Mouse (Mus musculus): ENCODE measurements around the gene Gltpd2. TPM values are rescaled to one million over a fixed set of nuclear protein-coding genes. Genes with fewer than 3 reads are reported as not detected.
A peak's percentile ranks its signal among the peaks of the same experiment; 100 is the strongest.

Gene Gltpd2
- polyA plus RNA-seq, 1 experiment from 2014 or later, result 0.87 TPM

DNA sequence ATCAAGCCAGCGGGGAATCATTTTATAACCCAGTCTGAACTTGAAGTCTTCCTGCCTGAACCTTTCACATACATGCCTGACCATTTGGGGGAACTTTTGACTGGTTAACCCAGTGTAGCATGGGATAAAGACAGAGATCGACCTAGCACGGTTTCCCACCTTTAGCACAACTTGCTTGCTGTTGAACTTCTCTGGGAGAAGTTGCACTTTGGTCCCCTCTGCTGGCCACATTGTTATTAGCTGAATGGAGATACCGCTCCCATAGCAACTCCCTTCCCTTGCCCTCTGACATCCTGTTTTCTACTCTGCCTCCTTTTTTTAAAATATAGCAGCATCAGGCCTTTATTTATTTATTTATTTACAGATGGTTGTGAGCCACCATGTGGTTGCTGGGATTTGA, 12.6 kb upstream of the Gltpd2 start:
- Histone ChIP-seq H3K9me3 (replicated peaks; ENCODE audit: low read length) (no peaks in the 10 kb centered on the region), H3K4me3 (replicated peaks; ENCODE audit: low read depth, low read length) (no peak overlapping the region), H3K4me1 (replicated peaks; ENCODE audit: insufficient read depth, low read length) (no peaks in the 10 kb centered on the region), H3K4me2 (ENCODE audit: low read length) (no peak overlapping the region), H3K9ac (ENCODE audit: low read depth, low read length) (no peak overlapping the region), H3K27me3 (ENCODE audit: insufficient read depth, low read length) (no peaks in the 10 kb centered on the region), H3K36me3 (ENCODE audit: insufficient read depth, low read length) (no peaks in the 10 kb centered on the region), H3K27ac (no peak overlapping the region)
- WGBS, result 18% methylated on average over 4 of the region's 4 CpGs
- DNase-seq (ENCODE audit: low spot score) (peak; percentile 90), ATAC-seq (replicated peaks; ENCODE audit: low FRiP score, low read depth) (no peak; the same call in 1 of the 2 replicates)
- TF ChIP-seq CTCF (IDR thresholded peaks at IDR 0.05; ENCODE audit: low read depth), result peak; percentile 83

- 74% methylated on average over 7 of the region's 7 CpGs for WGBS
- no peak for TF ChIP-seq CTCF (IDR thresholded peaks at IDR 0.05; ENCODE audit: low read depth)
Observed at GRCm38 (mm10) chr11:70506962-70507515, 12.0 kb upstream of the Gltpd2 start.

DNA sequence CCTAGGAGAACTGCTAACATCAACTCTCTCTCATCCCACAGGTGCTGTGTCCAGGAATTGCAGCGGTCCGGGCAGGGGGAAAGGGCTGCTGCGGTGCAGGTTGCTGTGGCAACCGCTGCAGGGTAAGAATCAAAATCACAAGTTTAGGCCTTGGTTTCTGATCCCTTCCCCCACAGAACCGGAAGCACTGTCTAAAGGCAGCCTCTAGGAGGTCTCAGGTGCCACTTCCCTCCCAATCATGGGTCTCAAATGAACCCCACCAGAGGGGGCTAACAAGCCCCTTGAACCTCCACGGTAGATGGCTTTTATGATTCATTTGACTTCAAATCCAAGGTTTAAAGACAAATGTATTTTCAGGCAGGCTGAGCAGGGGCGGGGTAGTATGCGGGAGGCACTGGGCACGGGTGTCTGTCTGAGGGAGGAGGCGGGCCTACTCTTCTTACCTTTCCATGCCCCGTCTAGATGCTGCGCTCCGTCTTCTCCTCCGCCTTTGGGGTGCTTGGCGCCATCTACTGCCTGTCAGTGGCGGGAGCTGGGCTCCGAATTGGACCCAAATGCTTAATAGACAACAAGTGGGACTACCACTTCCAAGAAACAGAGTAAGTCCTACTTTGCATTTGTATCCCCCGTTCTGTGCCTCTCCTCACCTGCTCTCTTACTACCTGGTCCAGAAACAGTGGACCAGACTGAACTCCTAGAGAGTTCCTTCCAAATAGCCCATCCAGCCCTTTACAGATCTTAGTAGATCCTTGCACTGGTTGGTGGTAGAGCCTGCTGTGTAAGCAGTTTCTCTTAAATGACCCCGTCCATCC, 9.0 kb upstream of the Gltpd2 start:
- Histone ChIP-seq H3K4me2 (ENCODE audit: low read length) (peak overlapping the region; percentile 31), H3K36me3 (ENCODE audit: insufficient read depth, low read length) (no peaks in the 10 kb centered on the region), H3K9ac (ENCODE audit: low read depth, low read length) (no peak overlapping the region), H3K4me3 (replicated peaks; ENCODE audit: low read depth, low read length) (no peak overlapping the region), H3K4me1 (replicated peaks; ENCODE audit: insufficient read depth, low read length) (no peaks in the 10 kb centered on the region), H3K27ac (no peak overlapping the region), H3K27me3 (ENCODE audit: insufficient read depth, low read length) (no peaks in the 10 kb centered on the region), H3K9me3 (replicated peaks; ENCODE audit: low read length) (no peaks in the 10 kb centered on the region)
- peak; percentile 83 for TF ChIP-seq CTCF (IDR thresholded peaks at IDR 0.05; ENCODE audit: low read depth)
- peak; percentile 77 for DNase-seq (ENCODE audit: low spot score)
- ATAC-seq (replicated peaks; ENCODE audit: low FRiP score, low read depth), result peak; percentile 44; the same call in 1 of the 2 replicates
- 8% methylated on average over 19 of the region's 19 CpGs for WGBS

More at GRCm38 (mm10) chr11:70506962-70507515, 12.0 kb upstream of the Gltpd2 start:
- DNase-seq (ENCODE audit: low spot score) (no peak), ATAC-seq (replicated peaks; ENCODE audit: low FRiP score, low read depth) (no peak)
- no peak overlapping the region for H3K4me3 ChIP-seq (replicated peaks; ENCODE audit: low read depth, low read length)
- no peaks in the 10 kb centered on the region for H3K36me3 ChIP-seq (ENCODE audit: insufficient read depth, low read length)
- no peak overlapping the region for H3K4me2 ChIP-seq (ENCODE audit: low read length)
- no peaks in the 10 kb centered on the region for H3K9me3 ChIP-seq (replicated peaks; ENCODE audit: low read length)
- H3K27me3 ChIP-seq (ENCODE audit: insufficient read depth, low read length), result no peaks in the 10 kb centered on the region
- no peak overlapping the region for H3K9ac ChIP-seq (ENCODE audit: low read depth, low read length)
- no peak overlapping the region for H3K27ac ChIP-seq
- no peaks in the 10 kb centered on the region for H3K4me1 ChIP-seq (replicated peaks; ENCODE audit: insufficient read depth, low read length)

DNA sequence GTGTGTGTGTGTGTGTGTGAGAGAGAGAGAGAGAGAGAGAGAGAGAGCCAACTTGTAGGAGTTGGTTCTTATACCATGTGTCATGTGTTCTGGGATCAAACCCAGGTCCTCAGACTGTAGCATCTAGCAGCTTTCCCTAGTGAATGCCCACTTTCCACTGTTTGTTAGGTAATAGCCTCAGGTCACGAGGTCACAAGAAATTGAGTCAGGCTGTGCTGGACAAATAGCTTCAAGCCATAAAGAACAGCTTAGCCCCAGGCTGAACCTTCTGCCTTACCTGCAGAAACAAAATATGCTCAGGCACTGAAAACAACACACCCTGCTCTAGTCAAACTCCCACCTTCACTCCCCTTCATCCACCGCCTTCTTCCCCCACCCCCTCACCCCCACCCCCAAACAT, 7.8 kb upstream of the Gltpd2 start:
- no peaks in the 10 kb centered on the region for H3K27me3 ChIP-seq (ENCODE audit: insufficient read depth, low read length)
- H3K27ac ChIP-seq, result no peak overlapping the region
- WGBS, result 73% methylated on average over 2 of the region's 2 CpGs
- no peak for DNase-seq (ENCODE audit: low spot score)
- H3K9me3 ChIP-seq (replicated peaks; ENCODE audit: low read length), result no peaks in the 10 kb centered on the region
- H3K4me1 ChIP-seq (replicated peaks; ENCODE audit: insufficient read depth, low read length), result no peaks in the 10 kb centered on the region
- no peaks in the 10 kb centered on the region for H3K36me3 ChIP-seq (ENCODE audit: insufficient read depth, low read length)
- no peak overlapping the region for H3K9ac ChIP-seq (ENCODE audit: low read depth, low read length)
- TF ChIP-seq CTCF (IDR thresholded peaks at IDR 0.05; ENCODE audit: low read depth), result no peak
- no peak overlapping the region for H3K4me2 ChIP-seq (ENCODE audit: low read length)
- no peak overlapping the region for H3K4me3 ChIP-seq (replicated peaks; ENCODE audit: low read depth, low read length)
- no peak for ATAC-seq (replicated peaks; ENCODE audit: low FRiP score, low read depth)

- H3K9ac ChIP-seq (ENCODE audit: low read depth, low read length), result no peak overlapping the region
- 90% methylated on average over 7 of the region's 7 CpGs for WGBS
- H3K4me3 ChIP-seq (replicated peaks; ENCODE audit: low read depth, low read length), result no peak overlapping the region
- no peak overlapping the region for H3K4me2 ChIP-seq (ENCODE audit: low read length)
- no peak overlapping the region for H3K27ac ChIP-seq
- no peaks in the 10 kb centered on the region for H3K36me3 ChIP-seq (ENCODE audit: insufficient read depth, low read length)
- DNase-seq (ENCODE audit: low spot score) (no peak), ATAC-seq (replicated peaks; ENCODE audit: low FRiP score, low read depth) (no peak)
- no peak for TF ChIP-seq CTCF (IDR thresholded peaks at IDR 0.05; ENCODE audit: low read depth)
- no peaks in the 10 kb centered on the region for H3K4me1 ChIP-seq (replicated peaks; ENCODE audit: insufficient read depth, low read length)
- H3K9me3 ChIP-seq (replicated peaks; ENCODE audit: low read length), result no peaks in the 10 kb centered on the region
- no peaks in the 10 kb centered on the region for H3K27me3 ChIP-seq (ENCODE audit: insufficient read depth, low read length)
Observed at GRCm38 (mm10) chr11:70511825-70512224, 7.2 kb upstream of the Gltpd2 start.

- Histone ChIP-seq H3K27me3 (ENCODE audit: insufficient read depth, low read length) (no peaks in the 10 kb centered on the region), H3K36me3 (ENCODE audit: insufficient read depth, low read length) (no peaks in the 10 kb centered on the region), H3K9me3 (replicated peaks; ENCODE audit: low read length) (no peaks in the 10 kb centered on the region), H3K4me2 (ENCODE audit: low read length) (no peak overlapping the region), H3K9ac (ENCODE audit: low read depth, low read length) (no peak overlapping the region), H3K4me3 (replicated peaks; ENCODE audit: low read depth, low read length) (no peak overlapping the region), H3K27ac (no peak overlapping the region), H3K4me1 (replicated peaks; ENCODE audit: insufficient read depth, low read length) (no peaks in the 10 kb centered on the region)
- ATAC-seq (replicated peaks; ENCODE audit: low FRiP score, low read depth) (no peak), DNase-seq (ENCODE audit: low spot score) (no peak)
- 74% methylated on average over 7 of the region's 7 CpGs for WGBS
- TF ChIP-seq CTCF (IDR thresholded peaks at IDR 0.05; ENCODE audit: low read depth), result no peak
Observed at GRCm38 (mm10) chr11:70512709-70513342, 6.2 kb upstream of the Gltpd2 start.

Data from kidney, postnatal 0 days (tissue).